Mouse (Mus musculus): ENCODE measurements around the gene Psmd4. TPM values are rescaled to one million over a fixed set of nuclear protein-coding genes. Genes with fewer than 3 reads are reported as not detected.
"Not testable (repeated sequence)": the region's sequence is repeated elsewhere in the genome, so short reads cannot be mapped to it uniquely, and the experiment has no call there.

Gene Psmd4
- 100 to 1,000 TPM; 284 to 331 TPM for total RNA-seq (2021)
- long read RNA-seq, experiment 1, transcript Psmd4-201 (10 exons, 1,276 nt) = minor isoform, 205 of 505 reads
- long read RNA-seq, experiment 1, transcript Psmd4-202 (10 exons, 1,332 nt) = major isoform, 225 of 505 reads
- long read RNA-seq, experiment 1, partial matches to known transcripts = 25 of 505 reads
- long read RNA-seq, experiment 1, other reads (novel, unspliced or antisense) = 49 of 505 reads
- long read RNA-seq, experiment 2, transcript Psmd4-202 (10 exons, 1,332 nt) = major isoform, 85 of 176 reads
- long read RNA-seq, experiment 2, transcript Psmd4-201 (10 exons, 1,276 nt) = minor isoform, 68 of 176 reads
- long read RNA-seq, experiment 2, partial matches to known transcripts = 6 of 176 reads
- long read RNA-seq, experiment 2, other reads (novel, unspliced or antisense) = 17 of 176 reads

- peak; percentile 98 for DNase-seq
Observed at GRCm38 (mm10) chr3:95042166-95042837, at the start of gene Psmd4. Gene Psmd4 (minus strand): TSS chr3:95042614.

- no peak for DNase-seq
Observed at GRCm38 (mm10) chr3:95088071-95088470, 45.7 kb upstream of the Psmd4 start.

- no peak for DNase-seq
Observed at GRCm38 (mm10) chr3:95071606-95072005, 29.2 kb upstream of the Psmd4 start.

- peak; percentile 62 to 64 for DNase-seq
Observed at GRCm38 (mm10) chr3:95066570-95066969, 24.2 kb upstream of the Psmd4 start.

GRCm38 (mm10) chr3:95066095-95066494 lies 23.7 kb upstream of the Psmd4 start:
- DNase-seq = peak in 1 of 2 experiments; percentile 23

- DNase-seq = no peak
Observed at GRCm38 (mm10) chr3:95065553-95065952, 23.1 kb upstream of the Psmd4 start.

GRCm38 (mm10) chr3:95063741-95064140 lies 21.3 kb upstream of the Psmd4 start:
- no peak for DNase-seq

- DNase-seq = no peak
Observed at GRCm38 (mm10) chr3:95058078-95058477, 15.7 kb upstream of the Psmd4 start.

- DNase-seq = peak in 1 of 2 experiments; percentile 22
Observed at GRCm38 (mm10) chr3:95056275-95056674, 13.9 kb upstream of the Psmd4 start.

GRCm38 (mm10) chr3:95054481-95055260 lies 12.3 kb upstream of the Psmd4 start:
- peak; percentile 47 to 58 for DNase-seq

GRCm38 (mm10) chr3:95053701-95054100 lies 11.3 kb upstream of the Psmd4 start:
- DNase-seq = peak in 1 of 2 experiments; percentile 51

- peak in 1 of 2 experiments; percentile 63 for DNase-seq
Observed at GRCm38 (mm10) chr3:95052959-95053358, 10.5 kb upstream of the Psmd4 start.

GRCm38 (mm10) chr3:95047914-95048313 lies 5.5 kb upstream of the Psmd4 start:
- DNase-seq = peak; percentile 57 to 71

GRCm38 (mm10) chr3:95046462-95047057 lies 4.1 kb upstream of the Psmd4 start:
- peak; percentile 54 to 67 for DNase-seq

- DNase-seq = no peak
Observed at GRCm38 (mm10) chr3:95043251-95043650, 837 bp upstream of the Psmd4 start.

- DNase-seq = no peak
Observed at GRCm38 (mm10) chr3:95042838-95043229, 420 bp upstream of the Psmd4 start.

- DNase-seq = no peak
Observed at GRCm38 (mm10) chr3:95041625-95042024, 789 bp downstream of the Psmd4 start.

GRCm38 (mm10) chr3:95029953-95030352 lies 12.5 kb downstream of the Psmd4 start:
- no peak for DNase-seq

- DNase-seq = not testable (repeated sequence)
Observed at GRCm38 (mm10) chr3:95029291-95029827, 13.1 kb downstream of the Psmd4 start.

GRCm38 (mm10) chr3:95028603-95029002 lies 13.8 kb downstream of the Psmd4 start:
- DNase-seq = no peak

GRCm38 (mm10) chr3:95027701-95028100 lies 14.7 kb downstream of the Psmd4 start:
- no peak for DNase-seq

Measured in adrenal gland, postnatal 36 days (tissue).